Mouse (Mus musculus) layer of hippocampus, postnatal 25 days (tissue): ENCODE measurements around the gene Hps4. TPM values are rescaled to one million over a fixed set of nuclear protein-coding genes. Genes with fewer than 3 reads are reported as not detected.
"Not testable (repeated sequence)": the region's sequence is repeated elsewhere in the genome, so short reads cannot be mapped to it uniquely, and the experiment has no call there.

Source experiments
- DNase-seq, 2 experiments: peaks; one replicate each; pipeline ENCODE4 v3.0.0; 2022; ENCODE audit warnings: mixed read lengths in 2 of 2, low spot score in 1 of 2; ENCODE audit errors: extremely low spot score in 1 of 2
- total RNA-seq, 2 experiments: library from RNA; stranded (reverse); gene quantifications; 2 replicates each; pipeline ENCODE4 v1.2.3; 2021

Hps4 gene
- total RNA-seq, 2 experiments from 2014 or later: 30.3 to 40.8 TPM

GRCm38 (mm10) chr5:112394779-112395443 is 52.0 kb downstream of the Hps4 start, which contains the start of gene Asphd2:
Gene Asphd2, minus strand, starts transcription at chr5:112394866.
- DNase-seq: peak; percentile 64 to 79

- no peak for DNase-seq
These were observed 53.2 kb downstream of the Hps4 start for GRCm38 (mm10) chr5:112396066-112396465.

- no peak for DNase-seq
These were observed 56.4 kb downstream of the Hps4 start for GRCm38 (mm10) chr5:112399284-112399683.

- DNase-seq: no peak
These were observed 59.6 kb downstream of the Hps4 start for GRCm38 (mm10) chr5:112402437-112402836.

GRCm38 (mm10) chr5:112406017-112406416 is 63.1 kb downstream of the Hps4 start:
- no peak for DNase-seq

GRCm38 (mm10) chr5:112409274-112409673 is 66.4 kb downstream of the Hps4 start:
- no peak for DNase-seq

GRCm38 (mm10) chr5:112411072-112411471 is 68.2 kb downstream of the Hps4 start:
- no peak for DNase-seq

- DNase-seq: peak in 1 of 2 experiments; percentile 37
These were observed 68.8 kb downstream of the Hps4 start for GRCm38 (mm10) chr5:112411514-112412335.

GRCm38 (mm10) chr5:112412781-112413180 is 69.9 kb downstream of the Hps4 start:
- not testable (repeated sequence) for DNase-seq

GRCm38 (mm10) chr5:112416673-112417072 is 73.8 kb downstream of the Hps4 start:
- DNase-seq: no peak

GRCm38 (mm10) chr5:112418023-112418422 is 75.1 kb downstream of the Hps4 start:
- DNase-seq: no peak

GRCm38 (mm10) chr5:112419535-112419934 is 76.7 kb downstream of the Hps4 start:
- DNase-seq: no peak

- no peak for DNase-seq
These were observed 83.8 kb downstream of the Hps4 start for GRCm38 (mm10) chr5:112426635-112427034.

- peak; percentile 58 to 87 for DNase-seq
These were observed 84.4 kb downstream of the Hps4 start for GRCm38 (mm10) chr5:112427283-112427682.

Other genes starting within 250 kb of the Hps4 start
- gene Cryba4, start 90.6 kb upstream of the Hps4 start, total RNA-seq: 1 to 10 TPM; 1.1 to 1.2 TPM
- gene Crybb1, start 87.3 kb upstream of the Hps4 start, total RNA-seq: 1 to 10 TPM; 7.4 to 7.9 TPM
- 10 to 100 TPM; 45.9 to 46.2 TPM for gene Tpst2, start 66.4 kb upstream of the Hps4 start, total RNA-seq
- 10 to 100 TPM; 35.3 to 40.1 TPM for gene Tfip11, start 16.7 kb upstream of the Hps4 start, total RNA-seq
- gene Srrd, start within 50 bp of the Hps4 start, total RNA-seq: 10 to 100 TPM; 22.6 to 25.9 TPM
- not detected for gene Gm6583, start 12.9 kb downstream of the Hps4 start, total RNA-seq
- 100 to 1,000 TPM; 211 to 216 TPM for gene Asphd2, start 51.8 kb downstream of the Hps4 start, total RNA-seq
- gene Gm6588, start 106.3 kb downstream of the Hps4 start, total RNA-seq: not detected
- gene Sez6l, start 234.1 kb downstream of the Hps4 start, total RNA-seq: 100 to 1,000 TPM; 208 to 235 TPM